Mouse (Mus musculus) lung, postnatal 0 days (tissue): ENCODE measurements around the gene Nlrc5. TPM values are rescaled to one million over a fixed set of nuclear protein-coding genes. Genes with fewer than 3 reads are reported as not detected.
A peak's percentile ranks its signal among the peaks of the same experiment; 100 is the strongest.

Source experiments
- ATAC-seq: fragments of 200-750 bp; cut with Nextera tagmentation; 2 replicates; pipeline ENCODE4 v1.8.0; 2017; ENCODE audit warnings: moderate library complexity
- DNase-seq: peaks from one replicate; pipeline ENCODE4 v3.0.0-alpha.2; 2016; ENCODE audit warnings: low spot score
- H3K27ac ChIP-seq: fragments of 300-500 bp; sonication (generic); 2 replicates; pipeline ENCODE4 v1.5.1; 2014; ENCODE audit warnings: antibody characterized with exemption, mild to moderate bottlenecking, low read length, mixed read lengths
- H3K27me3 ChIP-seq: fragments of 300-500 bp; sonication (generic); replicated peaks from 2 replicates; pipeline ENCODE4 v1.6.1; 2014; ENCODE audit warnings: low read length, mixed read lengths; ENCODE audit not compliant: insufficient read depth
- H3K36me3 ChIP-seq: fragments of 300-500 bp; sonication (generic); 2 replicates; pipeline ENCODE4 v1.6.1; 2014; ENCODE audit warnings: low read length, mixed read lengths; ENCODE audit not compliant: insufficient read depth
- H3K4me1 ChIP-seq: fragments of 300-500 bp; sonication (generic); 2 replicates; pipeline ENCODE4 v1.6.1; 2014; ENCODE audit warnings: antibody characterized with exemption, low read depth, low read length, mixed read lengths; ENCODE audit not compliant: insufficient read depth
- H3K4me2 ChIP-seq: fragments of 300-500 bp; sonication (generic); replicated peaks from 2 replicates; pipeline ENCODE4 v1.6.1; 2014; ENCODE audit warnings: low read depth, mild to moderate bottlenecking, low read length, moderate library complexity, mixed read lengths
- H3K4me3 ChIP-seq: fragments of 300-500 bp; sonication (generic); 2 replicates; pipeline ENCODE4 v1.5.1; 2014; ENCODE audit warnings: low read depth, low read length
- H3K9ac ChIP-seq: fragments of 300-500 bp; sonication (generic); replicated peaks from 2 replicates; pipeline ENCODE4 v1.6.1; 2014; ENCODE audit warnings: low read depth, mild to moderate bottlenecking
- H3K9me3 ChIP-seq: fragments of 300-500 bp; sonication (generic); 2 replicates; pipeline ENCODE4 v1.6.1; 2016; ENCODE audit warnings: low read length, mixed read lengths
- CTCF ChIP-seq: IDR thresholded peaks from 2 replicates; pipeline ENCODE4 v1.5.1; 2016; ENCODE audit warnings: antibody characterized with exemption, mild to moderate bottlenecking
- EP300 ChIP-seq: IDR thresholded peaks from 2 replicates; pipeline ENCODE4 v1.6.1; 2016; ENCODE audit warnings: antibody characterized with exemption, mild to moderate bottlenecking, control low read depth
- WGBS: fragments of 180-500 bp; shearing (Covaris S2); extraction: QIAGEN DNeasy Blood & Tissue Kit; methylation state at CpG from one replicate; pipeline ENCODE4 v1.1.7; 2014; 5-methylcytosine and 5-hydroxymethylcytosine counted together
- polyA plus RNA-seq: library from polyadenylated mRNA; unstranded; fragments of >200 nt; fragmentation: Nextera tagmentation; extraction: Ambion mirVana; gene quantifications from 2 replicates; pipeline ENCODE4 v1.2.1, GENCODE M21; 2015

Nlrc5 gene
- polyA plus RNA-seq, 1 experiment from 2014 or later, result 0.42 TPM

DNA sequence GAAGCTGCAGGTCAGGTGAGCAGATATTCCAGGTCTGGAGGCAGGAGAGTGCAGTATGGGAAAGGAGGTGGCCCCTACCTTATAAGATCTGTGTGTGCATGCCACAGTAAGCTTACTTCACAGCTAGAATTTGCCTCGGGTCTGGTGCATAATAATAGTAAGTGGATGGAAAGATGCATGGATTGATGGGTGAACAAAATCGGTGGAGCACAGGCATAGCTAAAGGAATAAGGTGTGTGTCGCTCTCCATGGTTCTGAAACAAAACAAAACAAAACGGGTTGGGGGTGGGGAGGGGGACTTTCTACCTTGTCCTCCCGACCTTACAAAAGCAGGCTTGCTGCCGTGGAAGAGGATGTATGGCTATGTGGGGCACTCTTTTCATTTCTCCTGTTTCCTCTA lies 47.9 kb downstream of the Nlrc5 start:
- WGBS, result 5% methylated on average over 6 of the region's 6 CpGs
- no peaks in the 10 kb centered on the region for H3K36me3 ChIP-seq
- H3K27me3 ChIP-seq, result no peaks in the 10 kb centered on the region; the same call in 1 of the 2 replicates
- no peak for DNase-seq
- H3K4me3 ChIP-seq, result no peak overlapping the region
- no peaks in the 10 kb centered on the region for H3K4me1 ChIP-seq
- no peak overlapping the region for H3K4me2 ChIP-seq
- no peak for ATAC-seq
- TF ChIP-seq EP300 (no peak), CTCF (no peak)
- H3K27ac ChIP-seq, result no peak overlapping the region
- no peak overlapping the region for H3K9ac ChIP-seq
- H3K9me3 ChIP-seq, result no peaks in the 10 kb centered on the region

DNA sequence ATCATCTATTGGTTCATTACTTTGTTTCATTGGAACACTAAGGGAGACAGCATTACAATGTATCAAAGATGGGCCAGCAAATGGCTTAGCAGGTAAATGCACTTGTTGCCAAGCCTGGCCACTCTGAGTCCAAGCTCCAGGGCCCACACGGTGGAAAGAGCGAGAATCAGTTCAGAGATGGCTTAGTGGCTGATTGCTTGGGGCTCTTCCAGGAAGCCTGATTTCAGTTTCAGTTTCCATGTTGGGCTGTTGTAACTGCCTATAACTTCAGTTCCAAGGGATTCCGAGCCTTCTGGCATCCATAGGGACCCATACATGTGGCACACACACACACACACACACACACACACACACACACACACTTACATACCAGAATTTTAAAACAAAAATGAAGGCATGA lies 51.1 kb downstream of the Nlrc5 start:
- H3K9me3 ChIP-seq, result no peaks in the 10 kb centered on the region
- no peaks in the 10 kb centered on the region for H3K36me3 ChIP-seq
- H3K4me1 ChIP-seq, result no peaks in the 10 kb centered on the region
- no peak overlapping the region for H3K4me2 ChIP-seq
- no peak for ATAC-seq
- no peak overlapping the region for H3K27ac ChIP-seq
- H3K27me3 ChIP-seq, result no peaks in the 10 kb centered on the region; the same call in 1 of the 2 replicates
- DNase-seq, result no peak
- no peak overlapping the region for H3K4me3 ChIP-seq
- H3K9ac ChIP-seq, result no peak overlapping the region
- TF ChIP-seq EP300 (no peak), CTCF (no peak)
- 66% methylated on average over 3 of the region's 3 CpGs for WGBS

GRCm38 (mm10) chr8:94485882-94486281 lies 51.7 kb downstream of the Nlrc5 start:
- Histone ChIP-seq H3K9me3 (no peaks in the 10 kb centered on the region), H3K4me3 (no peak overlapping the region), H3K4me1 (no peaks in the 10 kb centered on the region), H3K4me2 (no peak overlapping the region), H3K27me3 (peaks cover 2% of the 10 kb centered on the region; the same call in 1 of the 2 replicates), H3K36me3 (no peaks in the 10 kb centered on the region), H3K9ac (no peak overlapping the region), H3K27ac (no peak overlapping the region)
- 20% methylated on average over 2 of the region's 2 CpGs for WGBS
- peak; percentile 55 for DNase-seq
- peak; percentile 41; the same call in 1 of the 2 replicates for ATAC-seq
- peak; percentile 79 for TF ChIP-seq CTCF
- no peak for TF ChIP-seq EP300

- Histone ChIP-seq H3K27me3 (0 out of 2 replicates have a peak, but pooled peaks cover 6% of the 10 kb centered on the region), H3K4me3 (no peak overlapping the region), H3K9ac (no peak overlapping the region), H3K36me3 (no peaks in the 10 kb centered on the region), H3K27ac (no peak overlapping the region), H3K4me1 (no peaks in the 10 kb centered on the region), H3K4me2 (no peak overlapping the region), H3K9me3 (no peaks in the 10 kb centered on the region)
- WGBS, result 56% methylated on average over 2 of the region's 2 CpGs
- TF ChIP-seq EP300, result no peak
- no peak for TF ChIP-seq CTCF
- no peak for DNase-seq
- no peak for ATAC-seq
These were observed 53.9 kb downstream of the Nlrc5 start for GRCm38 (mm10) chr8:94488016-94488415.

GRCm38 (mm10) chr8:94489809-94490483 lies 55.8 kb downstream of the Nlrc5 start:
- no peak overlapping the region for H3K4me2 ChIP-seq
- ATAC-seq (no peak), DNase-seq (no peak)
- H3K27ac ChIP-seq, result no peak overlapping the region
- peak; percentile 40 for TF ChIP-seq CTCF
- TF ChIP-seq EP300, result no peak
- no peaks in the 10 kb centered on the region for H3K9me3 ChIP-seq
- 0 out of 2 replicates have a peak, but pooled peaks cover 6% of the 10 kb centered on the region for H3K27me3 ChIP-seq
- no peak overlapping the region for H3K4me3 ChIP-seq
- H3K36me3 ChIP-seq, result no peaks in the 10 kb centered on the region
- H3K4me1 ChIP-seq, result no peaks in the 10 kb centered on the region
- 49% methylated on average over 4 of the region's 4 CpGs for whole genome bisulfite sequencing
- no peak overlapping the region for H3K9ac ChIP-seq

DNA sequence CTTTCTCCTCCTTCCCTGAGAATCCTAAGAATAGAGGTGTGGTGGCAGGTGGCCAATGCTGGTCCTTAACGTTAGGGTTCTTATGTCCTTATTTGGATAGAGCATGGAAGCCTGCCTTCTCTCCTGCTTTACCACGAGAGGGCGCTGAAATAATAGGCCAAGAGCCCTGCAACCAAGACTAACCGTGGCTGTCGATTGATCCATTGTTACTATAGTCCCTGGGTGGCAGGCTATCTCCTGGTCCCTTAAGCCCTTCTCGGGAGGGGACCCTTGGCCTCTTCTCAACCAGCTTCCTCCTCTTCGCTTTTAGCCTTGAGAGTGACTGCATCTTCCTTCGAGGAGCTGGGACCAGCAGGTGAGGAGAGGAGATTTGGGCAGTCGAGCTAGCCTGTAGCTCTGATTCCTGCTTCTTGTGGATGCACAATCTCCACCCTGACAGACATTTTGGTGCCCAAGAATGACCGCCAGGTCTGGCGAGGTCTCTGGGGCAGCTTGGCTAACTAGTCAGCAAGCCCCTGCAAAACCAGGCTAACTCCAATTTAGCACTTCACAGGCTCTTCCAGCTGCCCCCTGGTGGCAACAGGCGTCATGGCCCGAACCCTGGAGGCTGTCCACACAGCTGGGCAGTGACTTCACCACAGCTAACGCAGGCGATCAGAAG lies 58.0 kb downstream of the Nlrc5 start:
- peak; percentile 88 for ATAC-seq
- no peaks in the 10 kb centered on the region for H3K9me3 ChIP-seq
- H3K27ac ChIP-seq, result no peak overlapping the region
- H3K9ac ChIP-seq, result no peak overlapping the region
- DNase-seq, result peak; percentile 92
- 6% methylated on average over 15 of the region's 15 CpGs for WGBS
- no peaks in the 10 kb centered on the region for H3K36me3 ChIP-seq
- peak overlapping the region; percentile 48 for H3K4me2 ChIP-seq
- TF ChIP-seq CTCF, result peak; percentile 89
- no peak for TF ChIP-seq EP300
- H3K4me1 ChIP-seq, result no peaks in the 10 kb centered on the region
- 0 out of 2 replicates have a peak, but pooled peaks cover 6% of the 10 kb centered on the region for H3K27me3 ChIP-seq
- H3K4me3 ChIP-seq, result no peak overlapping the region
